Mouse (Mus musculus): ENCODE data around the gene Nkx6-1. TPM values are rescaled to one million over a fixed set of nuclear protein-coding genes. Genes with fewer than 3 reads are reported as not detected.

The Nkx6-1 gene
- polyA plus RNA-seq, 1 experiment from 2014 or later = 0.06 TPM

DNA sequence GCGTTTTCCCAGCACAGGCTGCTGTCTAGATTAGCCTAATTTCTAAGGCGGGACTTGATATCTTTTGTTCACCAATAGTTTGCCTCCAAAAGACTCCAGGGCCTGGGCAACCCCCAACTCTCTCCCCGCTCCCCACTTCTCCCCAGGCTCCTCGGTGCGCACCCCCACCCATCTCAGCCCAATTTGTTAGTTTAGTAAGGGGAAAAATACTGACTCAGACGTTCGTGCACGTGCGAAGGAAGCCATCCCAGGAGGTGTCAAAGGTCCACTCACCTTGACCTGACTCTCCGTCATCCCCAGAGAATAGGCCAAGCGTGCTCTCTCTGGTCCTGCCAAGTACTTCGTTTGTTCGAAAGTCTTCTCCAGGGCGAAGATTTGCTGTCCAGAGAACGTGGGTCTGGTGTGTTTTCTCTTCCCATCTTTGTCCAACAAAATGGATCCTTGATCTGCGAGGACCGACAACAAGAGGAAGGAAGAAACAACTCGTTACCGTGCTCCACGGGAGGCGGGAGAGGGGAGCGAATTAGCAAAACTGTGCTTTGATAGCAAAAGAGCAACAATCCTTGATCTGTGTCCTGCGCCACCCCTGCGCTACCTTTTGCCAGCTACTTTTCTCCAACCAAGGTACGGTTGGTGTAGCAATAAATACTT is 3.1 kb downstream of the Nkx6-1 start:
- 1% methylated on average over 25 of the region's 25 CpGs for WGBS
- Histone ChIP-seq H3K4me1 (replicated peaks; ENCODE audit: control insufficient read depth, insufficient read depth, low read length) (peaks cover 25% of the 10 kb centered on the region), H3K27ac (ENCODE audit: low read length) (no peak overlapping the region), H3K27me3 (replicated peaks; ENCODE audit: control insufficient read depth, insufficient read depth, low read length) (peaks cover 66% of the 10 kb centered on the region), H3K4me2 (ENCODE audit: low read length) (no peak overlapping the region), H3K9me3 (ENCODE audit: control insufficient read depth, low read length) (no peaks in the 10 kb centered on the region), H3K36me3 (ENCODE audit: control insufficient read depth, insufficient read depth) (no peaks in the 10 kb centered on the region), H3K9ac (replicated peaks; ENCODE audit: low read depth, low read length) (no peak overlapping the region), H3K4me3 (replicated peaks; ENCODE audit: low read length) (no peak overlapping the region)
- no peak for ATAC-seq

DNA sequence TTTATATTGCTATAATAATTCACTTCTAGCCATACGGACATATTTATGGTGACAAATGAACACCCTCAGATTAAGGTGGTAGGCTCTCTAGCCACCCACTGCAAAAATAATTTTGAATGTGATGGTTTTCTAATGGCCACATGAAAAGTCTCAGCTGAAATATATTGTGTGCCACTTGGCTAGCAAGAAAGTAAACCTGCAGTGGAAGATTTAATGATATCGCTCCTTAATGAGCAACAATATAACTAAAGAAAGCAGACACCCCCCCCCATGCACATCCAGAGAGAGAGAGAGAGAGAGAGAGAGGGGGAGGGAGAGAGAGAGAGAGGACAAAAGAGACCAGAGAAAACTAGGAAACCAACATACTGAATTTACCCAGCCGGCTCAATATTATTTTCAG is 4.1 kb downstream of the Nkx6-1 start:
- Histone ChIP-seq H3K4me2 (ENCODE audit: low read length) (no peak overlapping the region), H3K27me3 (replicated peaks; ENCODE audit: control insufficient read depth, insufficient read depth, low read length) (peaks cover 67% of the 10 kb centered on the region)
- 3% methylated on average over 3 of the region's 3 CpGs for WGBS

DNA sequence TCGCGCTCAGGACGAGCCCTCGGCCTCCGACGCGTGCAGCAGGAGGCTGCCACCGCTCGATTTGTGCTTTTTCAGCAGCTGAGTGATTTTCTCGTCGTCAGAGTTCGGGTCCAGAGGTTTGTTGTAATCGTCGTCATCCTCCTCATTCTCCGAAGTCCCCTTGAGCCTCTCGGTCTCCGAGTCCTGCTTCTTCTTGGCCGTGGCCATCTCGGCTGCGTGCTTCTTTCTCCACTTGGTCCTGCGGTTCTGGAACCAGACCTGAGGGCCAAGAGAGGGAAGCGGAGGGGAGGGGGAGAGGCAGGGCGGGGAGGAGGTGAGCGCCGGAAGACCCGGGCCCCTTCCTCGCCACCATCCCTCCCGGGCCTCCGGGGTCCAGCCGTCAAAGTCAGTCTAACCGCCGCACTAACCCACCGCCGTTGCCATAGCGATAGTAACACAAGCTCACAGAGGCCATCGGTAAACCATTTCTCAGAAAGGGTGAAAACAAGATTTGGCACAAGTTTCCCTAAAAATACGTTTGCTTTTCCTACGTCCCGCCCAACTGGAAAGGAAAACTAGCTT is 5.3 kb downstream of the Nkx6-1 start:
- no peak overlapping the region for H3K4me2 ChIP-seq (ENCODE audit: low read length)
- H3K27me3 ChIP-seq (replicated peaks; ENCODE audit: control insufficient read depth, insufficient read depth, low read length) = peaks cover 65% of the 10 kb centered on the region
- H3K27ac ChIP-seq (ENCODE audit: low read length) = no peak overlapping the region
- 1% methylated on average over 39 of the region's 39 CpGs for WGBS
- H3K9me3 ChIP-seq (ENCODE audit: control insufficient read depth, low read length) = no peaks in the 10 kb centered on the region
- no peak overlapping the region for H3K9ac ChIP-seq (replicated peaks; ENCODE audit: low read depth, low read length)
- H3K36me3 ChIP-seq (ENCODE audit: control insufficient read depth, insufficient read depth) = no peaks in the 10 kb centered on the region
- H3K4me3 ChIP-seq (replicated peaks; ENCODE audit: low read length) = no peak overlapping the region
- peaks cover 13% of the 10 kb centered on the region for H3K4me1 ChIP-seq (replicated peaks; ENCODE audit: control insufficient read depth, insufficient read depth, low read length)
- ATAC-seq = no peak

More for the DNA sequence above, 4.1 kb downstream of the Nkx6-1 start:
- Histone ChIP-seq H3K36me3 (ENCODE audit: control insufficient read depth, insufficient read depth) (no peaks in the 10 kb centered on the region), H3K4me3 (replicated peaks; ENCODE audit: low read length) (no peak overlapping the region), H3K27ac (ENCODE audit: low read length) (no peak overlapping the region), H3K4me1 (replicated peaks; ENCODE audit: control insufficient read depth, insufficient read depth, low read length) (peaks cover 24% of the 10 kb centered on the region), H3K9me3 (ENCODE audit: control insufficient read depth, low read length) (no peaks in the 10 kb centered on the region), H3K9ac (replicated peaks; ENCODE audit: low read depth, low read length) (no peak overlapping the region)
- ATAC-seq = no peak

DNA sequence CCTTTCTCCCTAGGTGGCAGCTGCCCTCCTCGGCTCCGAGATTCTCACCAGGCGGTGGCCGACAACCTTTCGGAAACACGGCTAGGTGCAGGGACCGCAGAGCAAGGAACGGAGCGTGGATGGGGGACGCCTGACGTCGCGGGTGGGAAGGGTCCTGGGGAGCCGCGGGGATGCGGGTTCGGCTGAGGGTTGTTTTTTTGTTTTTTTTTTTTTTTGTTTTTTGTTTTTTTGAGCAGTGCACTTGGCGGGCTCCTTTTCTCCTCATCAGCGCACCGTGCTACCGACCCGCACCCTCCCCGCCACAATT is 5.9 kb downstream of the Nkx6-1 start:
- no peaks in the 10 kb centered on the region for H3K9me3 ChIP-seq (ENCODE audit: control insufficient read depth, low read length)
- no peak overlapping the region for H3K4me2 ChIP-seq (ENCODE audit: low read length)
- 1% methylated on average over 23 of the region's 23 CpGs for WGBS
- H3K9ac ChIP-seq (replicated peaks; ENCODE audit: low read depth, low read length) = no peak overlapping the region
- no peak overlapping the region for H3K27ac ChIP-seq (ENCODE audit: low read length)
- no peak overlapping the region for H3K4me3 ChIP-seq (replicated peaks; ENCODE audit: low read length)
- no peak for ATAC-seq
- H3K36me3 ChIP-seq (ENCODE audit: control insufficient read depth, insufficient read depth) = no peaks in the 10 kb centered on the region
- peaks cover 7% of the 10 kb centered on the region for H3K4me1 ChIP-seq (replicated peaks; ENCODE audit: control insufficient read depth, insufficient read depth, low read length)
- peaks cover 71% of the 10 kb centered on the region for H3K27me3 ChIP-seq (replicated peaks; ENCODE audit: control insufficient read depth, insufficient read depth, low read length)

DNA sequence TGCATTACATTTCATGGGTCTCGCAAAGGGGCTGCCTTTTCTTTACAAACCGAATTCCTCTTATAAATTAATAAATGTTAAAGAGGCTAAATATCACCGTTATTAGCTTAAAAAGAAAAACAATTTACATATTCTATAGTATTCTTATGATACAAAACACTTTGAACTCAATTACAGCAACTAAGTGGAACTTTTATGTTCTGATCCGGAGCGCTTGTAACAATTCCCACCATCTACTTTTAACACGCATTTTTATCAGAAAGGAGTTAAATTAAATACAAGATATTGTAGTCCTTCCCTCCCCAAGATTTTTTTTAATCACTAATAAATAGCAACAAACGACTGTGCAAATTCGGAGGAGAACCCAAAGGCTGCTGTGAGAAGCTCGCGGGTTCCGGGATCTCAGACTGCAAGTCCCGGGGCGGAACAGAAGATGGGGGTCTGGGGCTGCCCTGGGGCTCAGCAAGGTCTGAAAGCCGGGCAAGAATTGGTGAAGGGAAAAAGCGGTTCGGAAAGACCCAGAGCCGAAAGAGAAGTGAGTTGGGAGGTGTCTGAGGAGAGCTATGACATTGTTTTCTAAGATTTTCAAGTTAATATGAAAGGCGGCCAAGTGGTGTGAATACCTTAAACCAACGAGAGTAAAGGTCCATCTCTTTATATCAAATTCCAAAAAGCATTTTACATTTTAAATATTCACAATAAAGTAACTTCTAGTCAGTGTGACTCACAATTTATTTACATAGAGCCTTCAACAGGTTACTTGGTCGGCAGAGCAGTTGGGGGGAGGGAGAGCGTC is 6.4 kb downstream of the Nkx6-1 start:
- Histone ChIP-seq H3K27me3 (replicated peaks; ENCODE audit: control insufficient read depth, insufficient read depth, low read length) (peaks cover 74% of the 10 kb centered on the region), H3K9ac (replicated peaks; ENCODE audit: low read depth, low read length) (no peak overlapping the region), H3K9me3 (ENCODE audit: control insufficient read depth, low read length) (no peaks in the 10 kb centered on the region), H3K4me2 (ENCODE audit: low read length) (no peak overlapping the region), H3K4me1 (replicated peaks; ENCODE audit: control insufficient read depth, insufficient read depth, low read length) (peaks cover 2% of the 10 kb centered on the region), H3K27ac (ENCODE audit: low read length) (no peak overlapping the region), H3K4me3 (replicated peaks; ENCODE audit: low read length) (no peak overlapping the region), H3K36me3 (ENCODE audit: control insufficient read depth, insufficient read depth) (no peaks in the 10 kb centered on the region)
- 2% methylated on average over 21 of the region's 21 CpGs for WGBS
- ATAC-seq = no peak

DNA sequence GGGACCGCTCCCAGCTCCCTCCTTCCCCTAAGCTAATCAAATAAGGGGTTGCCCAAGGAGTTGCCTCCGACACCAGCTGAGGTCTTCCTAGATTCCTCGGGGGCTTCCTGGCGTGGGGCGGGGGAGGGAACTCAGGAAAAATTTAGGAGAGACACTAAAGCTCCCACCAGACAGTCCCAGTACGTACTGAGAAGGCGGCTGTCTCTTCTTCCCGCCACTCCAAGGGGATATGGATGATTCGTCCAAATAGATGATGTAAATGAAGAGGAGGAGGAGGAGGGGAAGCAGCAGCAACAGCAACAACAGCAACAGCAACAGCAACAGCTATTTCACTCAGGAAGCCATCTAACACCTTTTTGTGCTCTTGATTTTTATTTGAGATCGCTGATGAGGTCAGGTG is 7.1 kb downstream of the Nkx6-1 start:
- H3K9me3 ChIP-seq (ENCODE audit: control insufficient read depth, low read length) = no peaks in the 10 kb centered on the region

DNA sequence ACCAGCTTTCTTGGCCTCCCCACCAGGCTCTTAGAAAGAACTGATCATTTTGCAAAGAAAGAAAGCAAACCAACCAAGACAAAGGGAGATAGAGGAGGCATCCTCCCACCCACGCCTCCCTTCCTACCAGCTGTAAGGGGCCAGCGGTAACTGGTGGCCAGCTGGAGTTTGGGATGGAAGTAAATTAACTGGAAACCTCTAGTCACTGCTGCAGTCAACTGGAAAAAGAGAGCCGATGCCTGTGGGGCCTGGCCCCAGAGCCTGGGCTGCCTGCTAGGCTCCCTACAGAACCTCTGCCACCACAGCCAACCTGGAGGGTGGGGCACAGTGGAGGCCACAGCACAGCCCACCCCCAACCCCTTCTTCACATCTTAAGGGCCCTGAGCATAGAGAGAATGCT is 8.7 kb downstream of the Nkx6-1 start:
- H3K27me3 ChIP-seq (replicated peaks; ENCODE audit: control insufficient read depth, insufficient read depth, low read length) = peaks cover 72% of the 10 kb centered on the region
- ATAC-seq = no peak
- H3K4me1 ChIP-seq (replicated peaks; ENCODE audit: control insufficient read depth, insufficient read depth, low read length) = no peaks in the 10 kb centered on the region
- H3K9ac ChIP-seq (replicated peaks; ENCODE audit: low read depth, low read length) = no peak overlapping the region
- 2% methylated on average over 3 of the region's 3 CpGs for WGBS
- no peak overlapping the region for H3K4me3 ChIP-seq (replicated peaks; ENCODE audit: low read length)
- no peaks in the 10 kb centered on the region for H3K36me3 ChIP-seq (ENCODE audit: control insufficient read depth, insufficient read depth)
- no peak overlapping the region for H3K4me2 ChIP-seq (ENCODE audit: low read length)
- H3K27ac ChIP-seq (ENCODE audit: low read length) = no peak overlapping the region
- H3K9me3 ChIP-seq (ENCODE audit: control insufficient read depth, low read length) = peaks cover 3% of the 10 kb centered on the region; the same call in 1 of the 2 replicates

More for the DNA sequence above, 7.1 kb downstream of the Nkx6-1 start:
- H3K27ac ChIP-seq (ENCODE audit: low read length) = no peak overlapping the region
- no peaks in the 10 kb centered on the region for H3K4me1 ChIP-seq (replicated peaks; ENCODE audit: control insufficient read depth, insufficient read depth, low read length)
- H3K4me3 ChIP-seq (replicated peaks; ENCODE audit: low read length) = no peak overlapping the region
- H3K4me2 ChIP-seq (ENCODE audit: low read length) = no peak overlapping the region
- H3K9ac ChIP-seq (replicated peaks; ENCODE audit: low read depth, low read length) = no peak overlapping the region
- peaks cover 75% of the 10 kb centered on the region for H3K27me3 ChIP-seq (replicated peaks; ENCODE audit: control insufficient read depth, insufficient read depth, low read length)
- under 1% methylated on average over 10 of the region's 10 CpGs for WGBS
- no peaks in the 10 kb centered on the region for H3K36me3 ChIP-seq (ENCODE audit: control insufficient read depth, insufficient read depth)
- no peak for ATAC-seq

DNA sequence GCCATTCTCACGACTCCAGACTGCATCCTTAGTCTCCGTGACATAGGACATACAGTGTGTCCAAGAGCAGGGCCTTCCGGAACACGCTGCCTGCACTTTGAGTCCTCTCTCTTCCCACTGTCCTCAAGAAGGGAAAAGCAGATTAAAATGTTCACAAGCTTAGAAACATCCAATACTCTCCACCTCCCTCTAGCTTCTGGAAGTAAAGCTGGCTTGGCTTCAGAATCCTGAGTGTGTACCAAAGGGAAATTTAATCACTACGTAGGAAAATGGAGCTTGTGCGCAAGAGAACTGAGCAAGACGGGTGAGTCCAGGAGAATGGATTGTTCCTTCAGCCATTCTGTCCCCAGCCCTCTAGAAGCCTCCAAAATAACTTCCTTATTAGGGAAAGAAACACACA is 9.4 kb downstream of the Nkx6-1 start:
- 17% methylated on average over 7 of the region's 7 CpGs for WGBS
- Histone ChIP-seq H3K36me3 (ENCODE audit: control insufficient read depth, insufficient read depth) (no peaks in the 10 kb centered on the region), H3K4me3 (replicated peaks; ENCODE audit: low read length) (no peak overlapping the region), H3K9ac (replicated peaks; ENCODE audit: low read depth, low read length) (no peak overlapping the region), H3K4me1 (replicated peaks; ENCODE audit: control insufficient read depth, insufficient read depth, low read length) (no peaks in the 10 kb centered on the region), H3K27me3 (replicated peaks; ENCODE audit: control insufficient read depth, insufficient read depth, low read length) (peaks cover 71% of the 10 kb centered on the region), H3K27ac (ENCODE audit: low read length) (no peak overlapping the region), H3K4me2 (ENCODE audit: low read length) (no peak overlapping the region), H3K9me3 (ENCODE audit: control insufficient read depth, low read length) (peaks cover 3% of the 10 kb centered on the region; the same call in 1 of the 2 replicates)
- no peak for ATAC-seq

Data from forebrain, embryonic 16.5 days (tissue).